Mouse (Mus musculus) embryo, embryonic 11.5 days (tissue): ENCODE data around the gene Mcur1.

Experiments
- DNase-seq: peaks from one replicate; pipeline ENCODE4 v3.0.0-alpha.2; 2012; ENCODE audit warnings: low read depth, low spot score

Mcur1 gene

DNA sequence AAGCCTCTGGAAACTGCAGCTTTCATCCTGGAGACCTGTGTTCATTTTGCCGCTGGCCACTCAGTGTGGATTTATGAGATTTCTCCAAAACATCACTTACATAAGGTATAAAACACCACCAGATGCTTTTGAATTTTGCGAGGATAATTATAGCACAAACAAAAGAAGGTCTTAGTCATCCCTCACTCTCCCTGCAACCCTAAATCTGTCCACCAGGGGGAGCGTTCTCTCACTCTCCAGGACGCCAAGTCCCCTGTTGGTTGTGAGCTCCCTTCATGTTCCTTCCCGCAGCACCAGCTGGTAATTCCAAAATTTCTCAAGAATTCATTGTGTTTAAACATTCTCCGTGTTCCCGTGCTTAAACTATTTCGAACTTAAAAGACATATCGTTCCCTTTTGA lies 5.4 kb upstream of the Mcur1 start:
- peak; percentile 72 for DNase-seq

DNA sequence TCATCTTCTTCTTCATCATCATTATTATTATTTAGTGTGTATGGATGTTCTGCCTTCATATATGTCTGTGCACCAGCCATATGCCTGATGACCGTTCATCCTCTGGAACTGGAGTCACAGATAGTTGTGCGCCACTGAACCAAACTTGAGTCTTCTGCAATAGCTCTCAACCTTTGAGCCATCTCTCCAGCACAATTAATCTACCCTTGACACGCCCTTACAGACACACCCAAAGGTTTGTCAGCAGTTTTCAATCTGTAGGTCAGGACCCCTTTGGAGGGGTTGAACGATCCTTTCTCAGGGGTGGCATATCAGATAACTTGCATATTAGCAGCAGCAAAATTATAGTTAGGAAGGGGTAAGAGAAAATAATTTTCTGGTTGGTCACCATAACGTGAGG lies 4.7 kb upstream of the Mcur1 start:
- no peak for DNase-seq

- DNase-seq: no peak
Measured at GRCm38 (mm10) chr13:43562726-43563125, 2.7 kb upstream of the Mcur1 start.

- no peak for DNase-seq
Measured at GRCm38 (mm10) chr13:43560458-43561411, 744 bp upstream of the Mcur1 start.

DNA sequence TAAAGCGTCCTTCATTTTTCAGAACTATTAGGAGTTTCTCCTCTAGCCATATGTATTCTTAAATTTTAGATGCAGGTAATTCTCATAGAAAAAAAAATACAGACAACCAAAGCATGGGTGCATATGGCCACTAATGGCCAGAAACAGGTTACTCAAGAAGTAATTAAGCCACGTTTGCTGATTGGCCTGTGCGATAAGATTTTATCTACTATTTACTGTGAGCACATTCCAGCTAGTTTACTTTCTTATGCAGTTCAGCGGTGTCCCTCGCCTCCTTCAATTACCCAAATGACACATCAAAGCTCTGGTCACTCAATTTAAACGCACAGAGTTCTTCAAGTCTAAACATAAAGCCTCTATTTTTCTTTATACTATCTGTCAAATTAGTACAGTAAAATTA lies 1.0 kb downstream of the Mcur1 start:
- DNase-seq: no peak

DNA sequence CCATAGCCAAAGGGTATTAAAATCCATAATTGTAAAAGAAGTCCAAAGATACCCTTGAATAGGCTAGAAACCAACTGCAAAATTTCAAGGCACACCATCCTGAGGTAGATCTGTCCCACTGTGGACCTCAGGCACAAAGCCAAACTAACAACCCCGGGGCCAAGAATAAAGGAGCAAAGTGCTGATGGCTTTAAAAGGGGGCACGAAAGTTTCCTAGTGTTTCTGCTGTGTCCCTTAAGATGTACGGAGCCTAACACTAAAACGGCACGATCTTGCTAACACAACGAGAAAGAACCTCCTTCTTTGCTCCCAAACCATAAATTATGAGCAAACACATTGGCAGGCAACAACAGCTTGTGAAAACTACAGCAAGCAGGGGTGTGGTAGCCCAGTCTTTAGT lies 1.6 kb downstream of the Mcur1 start:
- DNase-seq: no peak

GRCm38 (mm10) chr13:43556913-43557542 lies 3.0 kb downstream of the Mcur1 start:
- no peak for DNase-seq

GRCm38 (mm10) chr13:43555321-43555720 lies 4.7 kb downstream of the Mcur1 start:
- no peak for DNase-seq

DNA sequence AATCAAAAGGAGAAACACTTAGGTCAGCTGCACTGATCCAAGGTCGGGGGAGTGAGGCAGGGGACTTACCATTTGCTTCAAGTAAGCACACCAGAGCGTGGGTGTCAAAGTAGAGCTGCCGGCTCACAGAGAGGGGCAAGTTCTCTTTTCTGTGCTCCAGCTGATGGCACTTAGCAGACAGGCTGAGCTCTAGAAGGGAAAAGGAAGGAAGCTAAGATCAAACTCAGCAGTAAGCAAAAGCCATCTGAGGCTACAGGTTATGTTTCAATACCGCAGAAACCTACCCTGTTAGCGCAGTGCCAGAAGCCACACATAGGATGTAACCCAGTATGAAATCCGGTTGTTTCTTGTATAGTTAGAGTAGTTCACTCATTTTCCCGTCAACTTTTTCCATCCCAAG lies 5.2 kb downstream of the Mcur1 start:
- DNase-seq: no peak

- DNase-seq: no peak
Measured at GRCm38 (mm10) chr13:43550676-43551075, 9.3 kb downstream of the Mcur1 start.

DNA sequence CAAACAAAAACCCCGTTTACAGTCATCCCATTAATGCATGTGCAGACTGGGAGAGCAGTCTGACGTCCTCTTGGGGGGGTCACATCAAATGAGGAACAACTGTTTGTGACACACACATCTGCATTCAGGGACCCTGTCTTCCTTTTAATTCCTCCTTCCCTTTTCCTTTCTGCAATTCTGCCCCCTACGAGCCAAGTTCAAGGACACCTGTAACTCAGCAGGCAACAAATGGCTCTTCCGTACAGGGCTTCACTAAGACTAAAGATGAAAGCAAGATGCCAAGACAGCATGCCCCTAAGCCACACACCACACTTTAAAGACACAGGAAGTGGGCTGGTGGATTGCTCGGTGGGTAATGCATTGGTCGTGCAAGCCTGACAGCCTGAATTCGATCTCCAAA lies 10.1 kb downstream of the Mcur1 start:
- DNase-seq: no peak

- DNase-seq: no peak
Measured at GRCm38 (mm10) chr13:43549078-43549698, 10.8 kb downstream of the Mcur1 start.

DNA sequence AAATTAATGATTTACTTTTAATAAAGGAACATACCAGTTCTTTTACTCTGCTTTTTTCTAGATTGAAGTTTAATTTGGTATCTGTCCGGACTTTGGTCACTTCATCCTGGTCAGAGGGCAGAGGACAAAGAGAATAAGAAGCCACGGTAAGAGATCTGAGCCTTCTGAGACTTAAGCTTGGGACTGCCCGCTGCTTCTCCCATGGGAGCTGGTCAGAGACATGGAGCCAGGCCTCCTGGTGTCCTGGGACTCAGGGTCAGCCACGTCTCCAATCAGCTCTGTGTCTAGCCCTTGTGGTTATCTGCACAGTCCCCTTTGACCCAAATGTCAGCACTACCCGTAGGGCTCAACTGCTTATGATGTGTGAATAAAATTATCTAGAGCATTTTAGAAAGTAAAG lies 11.4 kb downstream of the Mcur1 start:
- no peak for DNase-seq

GRCm38 (mm10) chr13:43546861-43547260 lies 13.1 kb downstream of the Mcur1 start:
- DNase-seq: peak; percentile 71

GRCm38 (mm10) chr13:43540205-43540815 lies 19.7 kb downstream of the Mcur1 start:
- DNase-seq: no peak

GRCm38 (mm10) chr13:43539409-43539808 lies 20.6 kb downstream of the Mcur1 start:
- no peak for DNase-seq

GRCm38 (mm10) chr13:43537854-43538253 lies 22.1 kb downstream of the Mcur1 start:
- DNase-seq: no peak

DNA sequence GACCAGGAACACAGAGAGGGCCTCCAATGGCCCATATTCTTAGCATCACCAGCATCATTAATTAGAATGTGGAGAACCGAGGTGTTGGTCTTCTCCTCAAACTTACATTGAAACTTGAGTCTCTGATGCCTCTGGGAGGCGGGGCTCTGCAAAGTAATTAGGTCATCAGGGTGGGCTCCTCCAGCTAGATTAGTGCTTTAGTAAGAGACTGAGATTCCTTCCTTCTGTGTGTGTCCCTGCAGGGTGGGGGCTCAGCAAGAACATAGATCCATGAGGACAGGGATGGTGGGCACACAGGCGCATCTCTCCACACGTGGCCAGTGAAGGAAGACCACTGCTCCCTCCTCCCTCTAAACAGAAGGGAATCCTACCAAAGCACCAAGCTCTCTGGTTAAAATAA lies 26.0 kb downstream of the Mcur1 start:
- no peak for DNase-seq

DNA sequence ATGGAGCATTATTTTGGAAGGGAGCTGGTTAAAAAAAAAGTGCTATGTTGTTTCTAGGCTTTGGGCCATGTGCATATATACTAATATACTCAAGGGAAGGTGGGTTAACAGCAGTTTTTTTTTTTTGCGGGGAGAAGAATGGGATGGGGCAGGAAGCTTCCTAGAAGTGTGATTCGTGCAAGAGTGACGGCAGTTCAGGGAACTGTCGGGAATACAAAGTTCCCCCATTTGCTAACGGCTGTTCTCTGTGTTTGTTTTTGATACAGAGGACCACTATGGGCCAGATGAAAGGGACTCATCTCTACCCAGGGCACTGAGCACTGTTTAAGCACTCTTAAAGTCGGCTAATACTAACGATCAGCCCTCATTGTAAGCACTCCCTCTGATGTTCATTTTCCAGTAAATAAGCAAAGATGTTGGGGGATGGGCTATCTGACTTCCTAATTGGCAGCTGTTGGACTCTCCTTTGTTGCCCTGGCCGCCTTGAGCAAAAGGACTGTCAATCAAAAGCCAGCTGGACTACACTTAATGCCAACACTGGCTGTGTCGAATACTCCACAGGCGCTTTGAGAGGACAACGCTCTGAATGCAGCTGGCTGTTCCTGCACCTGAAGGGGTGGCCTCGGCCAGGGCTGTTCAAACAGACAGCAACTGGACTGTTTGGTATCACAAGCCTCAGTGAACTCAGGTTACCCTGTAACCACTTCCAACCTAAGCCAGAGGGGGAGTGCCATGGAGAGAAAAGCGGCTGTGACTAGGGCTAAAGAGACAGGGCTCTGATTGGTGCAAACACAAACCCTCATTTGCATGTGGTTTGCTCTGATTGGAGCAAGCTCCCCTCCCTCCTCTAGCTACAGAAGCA lies 28.9 kb downstream of the Mcur1 start:
- peak; percentile 51 for DNase-seq

DNA sequence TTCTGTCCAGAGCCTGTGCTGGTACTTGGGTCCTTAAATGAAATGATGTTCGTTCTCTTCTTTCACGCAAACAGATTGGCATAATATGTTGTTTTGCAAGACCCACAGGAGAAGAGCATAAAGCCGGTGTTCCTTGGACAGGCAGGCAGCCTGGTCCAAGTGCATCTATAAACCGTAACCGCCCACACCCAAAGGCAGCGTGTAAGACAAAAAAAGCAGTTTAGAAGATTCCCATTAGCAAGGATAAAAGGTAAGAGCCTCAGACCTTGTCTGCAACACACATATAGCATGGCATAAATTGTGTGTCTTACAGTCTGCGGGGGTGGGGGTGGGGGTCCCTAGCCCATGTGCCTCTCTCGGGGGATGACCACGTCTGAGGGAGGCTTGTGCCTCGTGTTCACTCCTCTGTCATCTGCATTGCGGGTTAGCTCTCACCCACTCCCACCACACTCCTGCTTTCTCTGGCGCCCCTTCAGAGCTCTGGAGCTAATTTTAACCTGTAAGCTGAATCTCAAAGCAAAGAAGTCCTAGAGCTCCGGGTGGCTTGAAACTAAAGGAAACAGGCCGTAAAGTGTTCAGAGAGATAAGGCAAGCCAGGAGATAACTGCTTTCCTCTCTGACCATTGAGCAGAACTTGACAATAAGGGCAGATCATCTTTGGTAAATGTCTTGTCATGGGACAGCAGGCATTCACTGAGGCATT lies 29.7 kb downstream of the Mcur1 start:
- DNase-seq: no peak

DNA sequence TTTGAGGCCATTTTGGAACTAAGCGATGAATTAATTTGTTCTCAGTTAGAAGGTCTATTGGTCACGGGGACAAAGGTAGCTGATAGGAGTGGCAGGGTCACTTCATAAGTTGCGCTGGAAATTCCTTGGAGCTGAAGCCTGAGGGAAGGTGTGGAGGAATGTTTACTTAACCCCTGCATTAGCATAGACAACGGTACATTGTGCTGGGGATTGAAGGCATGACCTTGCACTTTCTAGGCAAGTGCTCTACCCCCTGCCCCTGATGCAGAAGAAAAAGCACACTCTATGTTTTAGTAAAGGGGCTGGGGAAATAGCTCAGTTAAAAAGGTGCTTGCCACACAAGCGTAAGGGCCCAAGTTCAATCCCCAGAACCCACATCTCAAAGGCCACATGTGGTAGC lies 33.7 kb downstream of the Mcur1 start:
- no peak for DNase-seq
